Mouse (Mus musculus) kidney, adult 2 months (tissue): ENCODE results near the gene Tmtc4. TPM values are rescaled to one million over a fixed set of nuclear protein-coding genes. Genes with fewer than 3 reads are reported as not detected.

Source experiments
- DNase-seq: peaks from one replicate; pipeline ENCODE4 v3.0.0; 2021
- H3K27ac ChIP-seq: fragments of 200-500 bp; 2 replicates; pipeline ENCODE4 v1.5.1; 2012; ENCODE audit warnings: low read depth, low read length, control low read depth, inconsistent platforms; ENCODE audit not compliant: insufficient read depth
- H3K27me3 ChIP-seq: fragments of 200-500 bp; replicated peaks from 2 replicates; pipeline ENCODE4 v1.6.1; 2012; ENCODE audit warnings: mild to moderate bottlenecking, moderate library complexity, low read length, inconsistent platforms; ENCODE audit not compliant: control insufficient read depth, insufficient read depth
- H3K36me3 ChIP-seq: fragments of 200-500 bp; 2 replicates; pipeline ENCODE4 v1.6.1; 2012; ENCODE audit warnings: mild to moderate bottlenecking, moderate library complexity, low read length, inconsistent platforms; ENCODE audit not compliant: control insufficient read depth, insufficient read depth
- H3K4me1 ChIP-seq: fragments of 200-500 bp; 2 replicates; pipeline ENCODE4 v1.6.1; 2011; ENCODE audit warnings: low read length; ENCODE audit not compliant: control insufficient read depth, insufficient read depth
- H3K4me3 ChIP-seq: fragments of 200-500 bp; 2 replicates; pipeline ENCODE4 v1.5.1; 2011; ENCODE audit warnings: mild to moderate bottlenecking, low read depth, low read length, control low read depth; ENCODE audit not compliant: insufficient read depth
- CTCF ChIP-seq: fragments of 200-500 bp; conservative IDR thresholded peaks from 2 replicates; pipeline ENCODE4 v1.5.1; 2011; ENCODE audit warnings: low read depth, mild to moderate bottlenecking, control low read depth, low read length, moderate library complexity, mixed read lengths; ENCODE audit not compliant: insufficient read depth, insufficient read length
- POLR2A ChIP-seq: fragments of 200-500 bp; IDR thresholded peaks from one replicate; pipeline ENCODE4 v1.6.1; 2011; ENCODE audit warnings: low read depth, low read length, control low read depth
- WGBS: fragments of 180-500 bp; shearing (Covaris S2); methylation state at CpG from one replicate; pipeline ENCODE4 v1.1.7; 2018; 5-methylcytosine and 5-hydroxymethylcytosine counted together
- polyA plus RNA-seq: library from polyadenylated mRNA; depleted of rRNA; stranded (reverse); fragments of >200 nt; gene quantifications from 2 replicates; pipeline ENCODE4 v1.2.3, GENCODE M21; 2012

Gene Tmtc4
- polyA plus RNA-seq, 1 experiment, result 11.9 TPM

DNA sequence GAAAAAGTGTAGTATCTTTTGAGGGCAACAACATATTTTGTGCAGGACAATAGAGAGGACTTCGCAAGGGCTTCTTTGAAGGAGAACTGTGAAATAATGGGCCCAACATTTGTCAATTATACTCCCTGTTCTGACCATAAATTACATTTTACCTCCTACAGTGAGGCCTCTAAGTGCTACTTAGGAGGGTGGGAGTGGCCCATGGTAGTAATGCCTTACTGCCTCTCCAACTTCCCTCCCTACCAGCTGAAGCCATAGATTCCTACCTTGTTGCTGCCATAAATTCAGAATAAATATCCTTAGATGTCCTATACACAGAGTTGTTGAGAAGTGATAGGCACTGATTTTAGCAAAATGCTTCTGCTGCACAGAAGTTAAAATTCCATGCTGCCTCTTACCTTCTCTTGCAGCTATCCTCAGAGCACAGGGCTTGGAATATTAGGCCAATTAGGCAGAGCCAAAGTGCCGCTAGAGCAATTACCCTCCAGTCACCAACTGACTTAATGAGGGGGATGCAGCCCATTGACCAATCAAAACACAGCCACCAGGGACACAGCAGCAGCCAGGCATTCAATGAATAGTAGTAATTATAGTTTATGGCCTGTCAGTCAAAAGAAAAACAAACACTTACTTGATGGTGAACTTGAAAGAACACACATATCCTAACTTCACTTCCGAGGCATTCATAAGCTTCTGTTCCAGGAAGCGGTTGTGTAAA lies 40.9 kb downstream of the Tmtc4 start:
- H3K36me3 ChIP-seq, result 0 out of 2 replicates have a peak, but pooled peaks cover 1% of the 10 kb centered on the region
- TF ChIP-seq CTCF (no peak), POLR2A (no peak)
- no peaks in the 10 kb centered on the region for H3K27me3 ChIP-seq
- 61% methylated on average over 4 of the region's 4 CpGs for WGBS
- peak; percentile 29 for DNase-seq
- H3K4me1 ChIP-seq, result no peaks in the 10 kb centered on the region
- H3K4me3 ChIP-seq, result no peak overlapping the region
- no peak overlapping the region for H3K27ac ChIP-seq

DNA sequence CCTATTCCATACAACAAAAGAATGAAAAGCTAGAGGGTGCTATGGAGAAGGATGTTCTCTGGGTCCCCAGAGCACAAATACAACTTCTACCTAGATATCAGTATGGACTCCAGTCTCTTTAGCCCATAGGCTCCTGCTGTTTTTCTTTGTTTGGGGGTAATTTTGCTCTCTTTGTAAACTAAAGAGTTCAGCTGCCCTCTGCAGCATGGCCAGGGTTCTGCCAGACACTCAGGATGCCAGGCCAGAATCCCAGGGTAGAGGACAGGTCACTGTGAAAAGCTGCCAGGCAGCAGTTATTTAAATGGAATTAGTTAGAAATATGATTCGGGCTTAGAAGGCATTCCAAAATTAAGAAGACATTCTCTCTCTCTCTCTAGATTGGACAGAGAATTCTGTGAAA lies 47.4 kb downstream of the Tmtc4 start:
- no peak for DNase-seq
- H3K4me1 ChIP-seq, result no peaks in the 10 kb centered on the region
- no peak overlapping the region for H3K27ac ChIP-seq
- 84% methylated on average over 1 of the region's 1 CpGs for WGBS
- no peaks in the 10 kb centered on the region for H3K27me3 ChIP-seq
- no peak overlapping the region for H3K4me3 ChIP-seq
- TF ChIP-seq CTCF (no peak), POLR2A (no peak)
- H3K36me3 ChIP-seq, result no peaks in the 10 kb centered on the region

DNA sequence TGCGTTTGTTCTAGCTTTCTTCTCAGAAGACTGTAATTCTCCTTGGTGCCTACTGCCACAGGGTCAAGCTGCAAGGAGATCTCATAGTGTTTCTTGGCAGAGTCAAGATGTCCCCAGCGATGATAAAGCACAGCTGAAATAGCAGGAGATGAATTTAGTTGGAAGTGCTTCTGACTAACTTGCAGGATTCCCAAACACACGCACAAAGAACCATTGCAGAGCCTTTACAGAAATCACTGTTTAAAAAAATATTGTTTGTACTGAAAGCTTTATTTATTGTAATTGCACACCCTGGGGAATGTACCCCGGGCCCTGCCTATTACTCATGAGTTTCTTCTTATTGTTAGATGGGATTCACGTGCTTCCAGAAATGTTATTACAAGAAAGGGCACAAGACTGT lies 63.8 kb downstream of the Tmtc4 start:
- TF ChIP-seq CTCF (no peak), POLR2A (no peak)
- 70% methylated on average over 5 of the region's 5 CpGs for WGBS
- H3K36me3 ChIP-seq, result no peaks in the 10 kb centered on the region; the same call in 1 of the 2 replicates

DNA sequence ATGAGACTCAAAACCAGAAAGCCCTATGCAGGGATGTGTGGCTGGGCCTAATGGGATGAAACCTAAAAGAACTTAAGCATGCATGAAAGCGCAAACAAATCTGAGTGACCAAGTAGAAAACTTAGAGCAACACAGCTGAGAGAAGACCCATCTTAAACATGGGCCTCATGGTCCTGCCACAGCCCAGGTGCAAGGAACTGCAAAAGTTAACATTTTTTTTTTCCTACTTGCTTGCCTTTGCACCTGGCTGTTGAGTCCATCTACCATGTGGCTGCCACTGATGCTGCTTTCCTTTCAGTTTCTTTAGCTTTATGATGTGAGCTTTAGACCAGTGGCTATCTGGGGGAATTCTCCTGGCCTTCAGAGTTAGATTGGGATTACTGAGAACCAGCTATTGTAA lies 66.2 kb downstream of the Tmtc4 start:
- no peak for DNase-seq
- 88% methylated on average over 1 of the region's 1 CpGs for WGBS
- H3K27me3 ChIP-seq, result no peaks in the 10 kb centered on the region
- H3K4me3 ChIP-seq, result no peak overlapping the region
- no peaks in the 10 kb centered on the region for H3K36me3 ChIP-seq
- TF ChIP-seq POLR2A, result no peak
- no peak for TF ChIP-seq CTCF
- H3K27ac ChIP-seq, result no peak overlapping the region
- H3K4me1 ChIP-seq, result no peaks in the 10 kb centered on the region

More for the DNA sequence above, 63.8 kb downstream of the Tmtc4 start:
- H3K27ac ChIP-seq, result no peak overlapping the region
- no peak overlapping the region for H3K4me3 ChIP-seq
- H3K4me1 ChIP-seq, result no peaks in the 10 kb centered on the region
- DNase-seq, result no peak
- no peaks in the 10 kb centered on the region for H3K27me3 ChIP-seq

DNA sequence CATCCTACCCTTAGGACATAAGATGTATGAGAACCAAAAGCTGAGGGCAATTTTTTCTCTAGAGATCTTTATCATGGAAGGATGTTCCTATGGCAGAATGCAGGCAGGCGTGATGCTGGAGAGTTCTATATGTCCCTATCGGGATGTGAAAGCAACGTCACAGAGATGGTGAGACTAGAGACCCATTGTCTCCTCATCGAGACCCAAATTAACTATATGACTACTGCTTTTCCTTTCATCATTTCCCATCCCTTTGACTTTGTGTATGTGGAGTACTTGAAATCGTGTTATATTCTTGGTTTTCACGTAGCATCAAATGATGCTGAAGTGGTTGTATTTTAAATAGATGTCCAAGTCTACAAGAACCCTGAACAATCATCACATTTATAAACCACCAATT lies 70.2 kb downstream of the Tmtc4 start, which contains the start of gene Ggact:
Ggact (minus strand) TSS at position 101 of the 400 bp plus-strand sequence.
- Histone ChIP-seq H3K36me3 (no peaks in the 10 kb centered on the region), H3K4me1 (peaks cover 13% of the 10 kb centered on the region; the same call in 1 of the 2 replicates), H3K4me3 (peak within 1 kb of the TSS; percentile 61), H3K27me3 (no peaks in the 10 kb centered on the region), H3K27ac (peak within 1 kb of the TSS; percentile 84)
- no peak for TF ChIP-seq CTCF
- no peak for TF ChIP-seq POLR2A
- WGBS, result 82% methylated on average over 6 of the region's 6 CpGs
- DNase-seq, result no peak

DNA sequence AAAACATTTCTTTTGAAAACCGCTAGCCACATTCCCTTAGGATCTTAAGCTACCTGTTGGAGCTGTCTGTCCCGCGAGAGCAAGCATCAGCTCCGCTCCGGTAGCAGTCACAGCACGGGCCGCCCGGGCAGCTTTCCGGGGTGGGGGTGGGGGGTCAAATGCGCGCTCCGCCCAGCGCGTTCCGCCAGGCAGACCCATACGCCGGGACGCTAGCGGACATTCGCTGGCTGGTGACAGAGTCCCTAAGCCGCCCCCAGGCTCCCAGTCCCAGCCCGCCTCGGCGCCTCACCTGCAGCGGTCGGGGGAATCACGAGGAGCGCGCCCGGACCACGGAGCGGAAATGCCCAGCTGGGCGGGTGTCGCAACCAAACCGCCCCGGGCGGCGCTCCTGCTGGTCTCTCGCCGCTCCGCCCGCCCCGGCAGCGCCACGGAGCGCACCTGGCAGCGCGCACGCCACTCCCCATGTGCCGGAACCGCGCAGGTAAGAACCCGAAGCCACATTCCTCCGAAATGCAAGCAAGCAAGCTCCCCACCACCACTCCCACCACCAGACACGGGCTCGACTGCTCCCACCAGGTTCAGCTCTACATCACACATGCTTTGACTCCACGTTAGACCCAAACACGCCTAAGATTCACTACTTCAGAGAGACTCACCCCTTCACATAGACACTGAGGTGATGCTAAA lies 70.9 kb downstream of the Tmtc4 start:
- Histone ChIP-seq H3K4me1 (peaks cover 17% of the 10 kb centered on the region; the same call in 1 of the 2 replicates), H3K36me3 (no peaks in the 10 kb centered on the region), H3K27me3 (no peaks in the 10 kb centered on the region), H3K4me3 (peak overlapping the region; percentile 61), H3K27ac (peak overlapping the region; percentile 84)
- TF ChIP-seq CTCF, result no peak
- peak; percentile 88 for DNase-seq
- whole genome bisulfite sequencing, result under 1% methylated on average over 57 of the region's 58 CpGs

DNA sequence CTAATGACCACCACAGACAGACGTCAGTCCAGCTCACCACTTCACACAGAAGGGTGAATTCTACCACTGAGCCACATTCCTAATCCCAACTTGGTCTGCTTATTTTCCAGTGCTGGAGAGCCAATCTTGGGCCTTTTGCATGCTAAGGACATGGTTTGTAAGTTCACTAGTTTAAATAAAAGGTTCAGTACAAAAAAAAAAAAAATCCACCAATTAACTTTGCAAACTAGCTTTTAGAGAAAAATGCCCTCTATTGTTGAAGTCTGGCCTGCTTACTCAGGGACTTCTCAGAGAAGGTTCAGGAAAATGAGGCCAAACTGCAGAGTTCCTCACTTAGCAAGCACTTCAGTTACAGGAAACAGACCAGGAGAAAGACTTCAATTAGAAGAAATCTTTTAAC lies 71.7 kb downstream of the Tmtc4 start:
- peak; percentile 46 for DNase-seq
- Histone ChIP-seq H3K27ac (peak overlapping the region; percentile 84), H3K4me1 (peaks cover 18% of the 10 kb centered on the region; the same call in 1 of the 2 replicates), H3K27me3 (no peaks in the 10 kb centered on the region), H3K36me3 (no peaks in the 10 kb centered on the region), H3K4me3 (peak overlapping the region; percentile 61)
- TF ChIP-seq POLR2A, result no peak
- no peak for TF ChIP-seq CTCF
- 50% methylated on average over 1 of the region's 1 CpGs for WGBS
